Mouse (Mus musculus) ovary, postnatal 10 days (tissue): ENCODE data around the gene Pelp1.
A peak's percentile ranks its signal among the peaks of the same experiment; 100 is the strongest.
"Not testable (repeated sequence)": the region's sequence is repeated elsewhere in the genome, so short reads cannot be mapped to it uniquely, and the experiment has no call there.

Experiments used
- DNase-seq: peaks from one replicate; pipeline ENCODE4 v3.0.0; 2022; ENCODE audit warnings: low spot score

Gene Pelp1

GRCm38 (mm10) chr11:70419486-70419885, 9.7 kb upstream of the Pelp1 start:
- DNase-seq, result no peak

DNA sequence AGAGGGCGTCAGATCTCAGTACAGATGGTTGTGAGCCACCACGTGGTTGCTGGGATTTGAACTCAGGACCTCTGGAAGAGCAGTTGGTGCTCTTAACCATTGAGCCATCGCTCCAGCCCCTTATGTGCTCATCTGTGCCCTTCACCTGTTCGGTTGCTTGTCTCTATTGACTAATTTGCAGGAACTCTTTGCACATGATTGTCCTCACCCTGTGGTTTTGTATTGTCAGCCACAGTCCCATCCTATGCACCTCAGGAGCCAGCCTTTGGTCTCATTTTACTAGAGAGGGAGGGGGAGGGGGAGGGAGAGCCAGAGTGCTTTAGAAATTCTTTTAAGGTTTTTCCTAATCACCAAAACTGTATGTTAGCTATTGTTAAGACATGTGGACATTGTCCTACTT, 8.4 kb upstream of the Pelp1 start:
- no peak for DNase-seq

GRCm38 (mm10) chr11:70413961-70414360, 4.1 kb upstream of the Pelp1 start:
- DNase-seq, result peak; percentile 42

GRCm38 (mm10) chr11:70412591-70412990, 2.8 kb upstream of the Pelp1 start:
- DNase-seq, result no peak

GRCm38 (mm10) chr11:70410297-70410643, 439 bp upstream of the Pelp1 start:
- no peak for DNase-seq

DNA sequence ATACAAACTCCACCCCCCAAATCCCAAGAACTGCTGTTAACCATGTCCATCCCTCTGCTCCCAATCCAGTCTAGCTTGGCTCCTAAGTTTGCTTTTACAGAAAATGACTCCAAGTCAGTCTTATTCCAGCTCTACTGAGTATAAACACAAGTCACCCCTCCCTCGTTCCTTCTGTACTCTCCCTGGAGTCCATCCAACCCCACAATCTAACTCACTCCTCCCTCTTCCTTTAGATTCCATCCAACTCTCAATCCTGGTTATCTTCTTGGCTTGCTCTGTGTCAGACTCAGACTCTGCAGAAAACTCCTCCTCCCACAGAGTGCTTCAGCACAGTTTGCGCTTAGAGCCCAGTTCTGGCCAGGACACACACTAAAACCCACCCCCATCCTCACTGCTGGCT, 6.2 kb downstream of the Pelp1 start:
- no peak for DNase-seq

DNA sequence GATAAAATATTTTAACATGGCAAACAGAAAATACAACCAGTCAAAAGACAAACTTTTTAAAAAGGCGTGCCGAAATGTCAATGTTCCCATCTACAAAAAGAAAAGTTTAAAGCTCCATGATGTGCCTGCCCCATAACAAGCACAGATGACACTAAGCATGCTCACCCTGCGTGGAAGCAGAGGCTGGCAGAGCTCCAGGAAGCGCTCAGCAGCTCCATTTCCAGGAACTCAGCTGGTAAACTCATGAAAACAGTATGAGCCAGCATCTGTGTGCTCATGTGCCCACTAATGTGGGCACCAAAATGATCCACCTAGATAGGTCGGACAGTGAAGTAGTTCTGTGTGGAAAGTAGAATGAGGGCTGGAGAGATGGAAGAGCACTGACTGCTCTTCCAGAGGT, 20.4 kb downstream of the Pelp1 start:
- DNase-seq, result no peak

- no peak for DNase-seq
Observed at GRCm38 (mm10) chr11:70387436-70387835, 22.4 kb downstream of the Pelp1 start.

DNA sequence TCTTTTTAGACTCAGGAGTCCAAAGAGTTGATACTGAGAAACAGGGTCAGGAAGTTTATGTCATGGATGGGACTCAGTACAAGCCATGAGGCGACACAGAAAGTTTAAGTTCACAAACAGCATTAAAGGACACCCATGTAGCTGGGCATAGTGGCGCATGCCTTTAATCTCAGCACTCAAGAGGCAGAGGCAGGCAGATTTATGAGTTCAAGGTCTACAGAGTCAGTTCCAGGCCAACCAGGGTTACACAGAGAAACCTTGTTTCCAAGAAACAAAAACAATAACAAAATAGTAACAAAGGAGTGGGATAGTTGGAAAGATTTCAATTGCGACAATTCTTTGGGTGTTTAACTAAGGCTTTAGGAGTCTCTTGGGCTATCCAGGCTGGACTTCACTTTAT, 25.7 kb downstream of the Pelp1 start:
- DNase-seq, result no peak

- DNase-seq, result no peak
Observed at GRCm38 (mm10) chr11:70381330-70381729, 28.5 kb downstream of the Pelp1 start.

- no peak for DNase-seq
Observed at GRCm38 (mm10) chr11:70380478-70381005, 29.3 kb downstream of the Pelp1 start.

DNA sequence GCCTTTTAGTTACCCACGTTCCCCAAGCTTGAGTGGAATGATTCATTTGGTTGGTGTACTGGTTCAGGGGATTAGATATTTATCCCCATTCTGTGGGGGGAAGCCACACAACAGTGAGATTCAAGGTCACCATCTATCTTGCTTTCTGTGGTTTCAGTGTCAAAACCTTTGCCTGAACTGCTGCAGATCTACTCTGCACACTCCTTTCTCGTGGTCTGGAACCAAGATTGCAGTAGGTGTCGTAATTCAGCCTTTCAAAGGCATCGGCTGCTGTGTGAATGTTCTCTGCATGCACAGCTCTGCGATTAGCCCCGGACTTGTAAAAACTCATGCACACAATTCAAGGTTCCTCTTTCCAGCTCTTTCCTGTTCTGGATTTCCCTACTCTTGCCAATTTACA, 33.8 kb downstream of the Pelp1 start:
- no peak for DNase-seq

GRCm38 (mm10) chr11:70374302-70374701, 35.5 kb downstream of the Pelp1 start:
- DNase-seq, result no peak

- no peak for DNase-seq
Observed at GRCm38 (mm10) chr11:70372849-70373557, 36.8 kb downstream of the Pelp1 start.

DNA sequence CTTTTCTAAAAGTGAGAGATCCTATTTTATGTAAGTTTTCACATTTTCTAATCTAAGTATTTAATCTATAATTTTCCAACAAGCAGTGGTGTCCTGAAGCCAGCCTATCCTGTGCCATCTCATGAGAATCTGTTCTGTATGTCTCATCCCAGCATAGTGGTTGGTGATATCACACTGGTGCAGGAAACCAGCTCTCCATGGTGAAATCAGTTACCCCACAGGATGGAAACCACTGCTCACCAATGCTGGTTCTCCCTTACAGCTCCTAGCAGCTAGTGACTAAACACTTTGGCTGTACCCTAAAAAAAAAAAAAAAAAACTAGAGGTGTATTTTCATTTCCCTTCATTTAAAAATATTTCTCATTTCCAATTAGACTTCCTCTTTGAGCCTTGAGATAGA, 37.4 kb downstream of the Pelp1 start:
- DNase-seq, result no peak

DNA sequence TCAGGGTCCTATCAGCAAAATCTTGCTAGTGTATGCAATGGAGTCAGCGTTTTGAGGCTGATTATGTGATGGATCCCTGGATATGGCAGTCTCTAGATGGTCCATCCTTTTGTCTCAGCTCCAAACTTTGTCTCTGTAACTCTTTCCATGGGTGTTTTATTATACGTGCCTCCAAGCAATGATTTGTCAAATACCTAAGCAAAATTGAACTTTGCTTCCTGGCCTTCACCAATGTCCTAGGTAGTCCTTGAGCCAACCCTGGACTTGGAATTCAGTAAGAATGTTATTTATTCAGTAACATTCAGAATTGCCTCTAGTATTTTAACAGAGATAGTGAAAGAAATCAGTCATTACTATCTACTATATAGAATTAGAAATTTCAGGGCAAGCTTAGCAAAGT, 41.2 kb downstream of the Pelp1 start:
- not testable (repeated sequence) for DNase-seq

- DNase-seq, result not testable (repeated sequence)
Observed at GRCm38 (mm10) chr11:70367701-70368100, 42.1 kb downstream of the Pelp1 start.

DNA sequence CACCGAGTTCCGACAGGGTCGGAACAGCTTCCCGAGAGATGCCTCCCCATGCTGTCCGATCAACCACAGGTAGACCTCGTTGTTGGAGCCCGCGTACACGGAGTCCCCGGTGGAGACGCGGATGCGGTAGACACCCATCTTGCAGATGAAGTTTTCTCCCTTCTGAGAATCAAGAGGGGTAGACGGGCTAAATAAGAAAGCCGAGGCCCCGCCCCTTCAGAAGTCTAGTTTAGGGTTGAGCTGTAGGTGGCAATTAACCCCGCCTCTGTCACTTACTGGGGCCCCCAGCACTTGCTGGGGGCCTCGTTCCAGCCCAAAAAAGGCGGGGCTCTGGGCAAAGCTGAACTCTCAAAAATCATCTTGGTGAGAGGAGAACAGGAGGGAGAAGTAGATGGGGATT, 58.0 kb downstream of the Pelp1 start, which contains the start of gene Alox15:
Gene Alox15 (minus strand): TSS at position 164 of the 400 bp plus-strand sequence.
- DNase-seq, result no peak

DNA sequence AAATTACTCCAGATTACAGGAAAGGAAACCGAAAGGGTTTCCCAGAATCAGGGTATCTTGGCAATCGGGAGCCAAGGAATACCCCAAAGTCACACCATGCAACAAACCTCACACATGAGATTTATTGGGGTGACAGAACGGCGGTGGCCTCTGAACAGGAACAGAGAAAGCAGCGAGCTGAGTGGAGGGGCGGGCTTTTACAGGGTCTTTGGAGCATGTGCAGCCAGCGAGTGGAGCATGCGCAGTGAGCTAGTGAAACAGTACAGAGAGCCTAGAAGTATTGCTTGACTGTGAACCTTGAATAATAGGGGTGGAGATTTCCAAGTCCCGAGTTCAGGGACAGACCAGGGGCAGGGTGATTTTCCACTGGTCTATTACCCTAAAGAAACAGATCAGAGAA, 61.2 kb downstream of the Pelp1 start:
- no peak for DNase-seq

- DNase-seq, result no peak
Observed at GRCm38 (mm10) chr11:70347861-70348260, 62.0 kb downstream of the Pelp1 start.

DNA sequence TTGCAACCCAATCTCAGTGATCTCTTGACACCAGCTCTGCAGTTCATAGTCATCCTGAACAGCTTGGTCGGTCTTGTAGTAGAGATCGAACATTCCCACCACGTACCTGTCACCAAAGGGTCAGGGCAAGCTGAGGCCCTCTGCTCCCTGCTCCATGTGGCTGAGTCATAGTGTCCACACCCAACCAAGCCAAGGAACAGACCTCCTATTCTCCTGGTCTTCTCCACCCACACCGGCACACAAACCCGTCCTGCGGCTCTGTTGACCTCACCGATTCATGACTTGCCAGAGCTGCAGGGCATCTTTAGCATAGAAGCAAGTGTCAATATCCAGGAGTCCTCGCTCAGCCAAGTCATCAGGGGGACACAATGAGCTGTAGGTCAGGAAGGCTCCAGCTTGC, 64.3 kb downstream of the Pelp1 start:
- DNase-seq, result no peak

- no peak for DNase-seq
Observed at GRCm38 (mm10) chr11:70345061-70345460, 64.8 kb downstream of the Pelp1 start.
